Mouse (Mus musculus) liver, adult 2 months (tissue): ENCODE measurements at regions not wholly inside any gene's neighbourhood (a gene's known extent, or its start where the extent isn't known, plus 50 kb on each side); places are given as distances from the start of the nearest gene placed in this dataset.

Experiments used
- CTCF ChIP-seq: fragments of 200-500 bp; IDR thresholded peaks from 2 replicates; pipeline ENCODE4 v1.5.1; 2011; ENCODE audit warnings: low read depth, low read length, control low read depth
- POLR2A ChIP-seq: fragments of 200-500 bp; IDR thresholded peaks from 2 replicates; pipeline ENCODE4 v1.6.1; 2011; ENCODE audit warnings: low read length, control low read depth; ENCODE audit not compliant: insufficient read depth; ENCODE audit errors: extremely low read depth

- no peak for TF ChIP-seq POLR2A
- no peak for TF ChIP-seq CTCF
Measured at GRCm38 (mm10) chr5:64527962-64528361, 275.2 kb upstream of the Klf3 start.
